Mouse (Mus musculus) common myeloid progenitor, adult 5-6 weeks (primary cell): ENCODE data around the gene Sync. TPM values are rescaled to one million over a fixed set of nuclear protein-coding genes. Genes with fewer than 3 reads are reported as not detected.

Source experiments
- ATAC-seq: replicated peaks from 2 replicates; pipeline ENCODE4 v1.8.0; 2016; ENCODE audit warnings: low read depth, mild to moderate bottlenecking, moderate TSS enrichment, inconsistent platforms; ENCODE audit not compliant: poor library complexity, severe bottlenecking
- total RNA-seq: library from RNA; stranded (forward); fragments of 200-1000, 187-1606 nt; gene quantifications from 2 replicates; pipeline ENCODE4 v1.2.3, GENCODE M21; 2017

Gene Sync
- total RNA-seq, 1 experiment from 2014 or later, result not detected

DNA sequence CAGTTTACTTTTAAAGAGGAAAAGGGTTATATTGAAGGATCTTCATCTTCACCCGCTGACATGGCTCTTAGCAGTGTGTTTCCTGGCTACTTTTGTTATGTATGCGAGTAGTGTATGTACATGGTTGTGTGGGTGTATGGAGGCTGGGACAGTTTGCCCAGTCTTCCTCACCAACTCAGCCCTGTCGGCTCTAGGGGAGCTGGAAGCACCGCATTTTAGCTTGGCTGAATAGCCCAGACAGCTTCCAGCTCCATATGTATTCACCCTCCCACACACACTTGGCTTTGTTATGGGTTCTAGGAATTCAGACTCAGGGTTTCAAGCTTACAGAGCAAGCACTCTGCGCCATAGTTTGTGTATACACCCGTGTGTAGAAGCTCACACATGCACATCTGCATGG, 63.7 kb downstream of the Sync start:
- ATAC-seq, result no peak

DNA sequence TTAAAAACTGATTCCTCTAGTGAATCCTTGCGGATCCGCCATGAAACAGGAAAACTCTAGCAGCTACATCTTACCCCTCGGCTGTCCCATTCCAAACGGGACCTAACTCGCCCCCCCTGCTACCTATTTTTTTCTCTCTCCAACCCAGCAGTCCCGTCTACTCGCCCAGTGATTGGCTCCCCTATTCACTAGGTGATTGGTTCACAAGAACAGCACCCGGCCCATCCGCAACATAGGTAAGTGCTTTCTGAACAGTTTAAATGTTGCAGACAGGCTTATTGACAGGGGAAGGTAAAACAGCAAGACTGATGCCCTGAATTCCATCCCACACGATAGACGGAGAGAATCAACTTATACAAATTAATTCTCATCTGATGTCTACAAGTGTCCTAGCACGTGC, 65.8 kb downstream of the Sync start:
- no peak for ATAC-seq

DNA sequence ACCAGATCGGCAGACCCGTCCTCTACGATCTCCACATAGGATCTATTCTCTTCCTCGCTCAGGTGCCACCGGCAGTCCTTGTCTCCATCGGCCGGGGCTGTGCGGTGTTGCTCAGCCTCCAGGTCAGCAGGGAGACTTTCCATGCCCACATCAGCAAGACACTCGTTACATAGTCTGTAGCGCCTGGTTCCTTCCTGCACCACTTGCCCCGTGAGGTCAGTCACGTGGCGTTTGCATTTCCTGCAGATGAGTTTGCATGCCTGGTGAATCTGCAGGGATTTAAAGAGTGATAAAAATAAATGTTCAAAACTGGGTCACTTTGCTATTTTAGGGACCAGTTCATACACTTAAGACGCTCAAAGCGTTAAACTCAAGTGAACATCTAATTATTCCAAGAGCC, 66.8 kb downstream of the Sync start:
- ATAC-seq, result no peak

DNA sequence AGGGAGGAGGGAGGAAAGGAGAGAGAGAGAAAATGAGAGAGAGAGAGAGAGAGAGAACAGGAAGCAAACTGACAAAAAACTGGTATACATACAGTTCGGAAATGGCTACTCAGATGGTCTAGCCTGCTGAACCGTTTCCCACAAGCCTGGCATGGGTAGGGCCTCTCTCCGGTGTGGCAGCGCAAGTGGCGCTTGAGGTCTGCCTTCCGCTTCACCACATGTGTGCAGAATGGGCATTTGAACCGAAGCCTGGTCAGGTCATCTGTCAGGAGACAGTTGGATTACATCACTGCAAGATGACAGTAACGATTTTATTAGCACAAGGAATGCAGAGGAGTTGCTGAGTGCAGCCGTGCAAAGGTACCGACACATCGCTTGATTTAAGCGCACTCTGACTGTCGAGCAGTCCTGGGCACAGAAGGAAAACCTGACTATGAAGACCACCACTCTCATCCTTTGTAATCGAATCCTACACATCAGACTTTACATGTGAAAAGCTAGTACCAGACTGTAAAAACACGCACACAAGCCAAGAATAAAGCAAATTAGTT, 70.3 kb downstream of the Sync start:
- ATAC-seq, result no peak

Other genes starting within 250 kb of the Sync start
- gene Rnf19b, start 229.3 kb upstream of the Sync start, total RNA-seq, result 33.2 and 35.7 TPM in 2 replicates
- gene Tmem54, start 182.1 kb upstream of the Sync start, total RNA-seq, result not detected in 2 replicates
- 0.41 TPM in 1 of 2 replicates, not detected in the other for gene Hpca, start 165.6 kb upstream of the Sync start, total RNA-seq
- gene Fndc5, start 150.6 kb upstream of the Sync start, total RNA-seq, result not detected in 2 replicates
- 15.3 and 22.3 TPM in 2 replicates for gene S100pbp, start 97.9 kb upstream of the Sync start, total RNA-seq
- gene Yars, start 97.9 kb upstream of the Sync start, total RNA-seq, result 50.9 and 62.3 TPM in 2 replicates
- gene C77080, start 26.2 kb upstream of the Sync start, total RNA-seq, result 0.15 and 1.1 TPM in 2 replicates
- gene Rbbp4, start 47.8 kb downstream of the Sync start, total RNA-seq, result 120 and 139 TPM in 2 replicates
- 59.1 and 73.1 TPM in 2 replicates for gene Zbtb8os, start 48.1 kb downstream of the Sync start, total RNA-seq
- 9.6 and 10.6 TPM in 2 replicates for gene Zbtb8a, start 90.5 kb downstream of the Sync start, total RNA-seq
- gene Zbtb8b, start 153.2 kb downstream of the Sync start, total RNA-seq, result not detected in 2 replicates
- 23.9 and 26.4 TPM in 2 replicates for gene Bsdc1, start 174.0 kb downstream of the Sync start, total RNA-seq
- not detected in 2 replicates for gene Tssk3, start 203.4 kb downstream of the Sync start, total RNA-seq
- gene Fam229a, start 203.6 kb downstream of the Sync start, total RNA-seq, result not detected in 2 replicates
- gene Marcksl1, start 226.0 kb downstream of the Sync start, total RNA-seq, result 80.7 and 93.1 TPM in 2 replicates